Mouse (Mus musculus) adipocyte (in vitro differentiated cells): Measurements from ENCODE around the gene Cabcoco1.

Experiments used
- DNase-seq: peaks from one replicate; pipeline ENCODE4 v3.0.0-alpha.2; 2016; ENCODE audit warnings: low spot score

Cabcoco1 gene

DNA sequence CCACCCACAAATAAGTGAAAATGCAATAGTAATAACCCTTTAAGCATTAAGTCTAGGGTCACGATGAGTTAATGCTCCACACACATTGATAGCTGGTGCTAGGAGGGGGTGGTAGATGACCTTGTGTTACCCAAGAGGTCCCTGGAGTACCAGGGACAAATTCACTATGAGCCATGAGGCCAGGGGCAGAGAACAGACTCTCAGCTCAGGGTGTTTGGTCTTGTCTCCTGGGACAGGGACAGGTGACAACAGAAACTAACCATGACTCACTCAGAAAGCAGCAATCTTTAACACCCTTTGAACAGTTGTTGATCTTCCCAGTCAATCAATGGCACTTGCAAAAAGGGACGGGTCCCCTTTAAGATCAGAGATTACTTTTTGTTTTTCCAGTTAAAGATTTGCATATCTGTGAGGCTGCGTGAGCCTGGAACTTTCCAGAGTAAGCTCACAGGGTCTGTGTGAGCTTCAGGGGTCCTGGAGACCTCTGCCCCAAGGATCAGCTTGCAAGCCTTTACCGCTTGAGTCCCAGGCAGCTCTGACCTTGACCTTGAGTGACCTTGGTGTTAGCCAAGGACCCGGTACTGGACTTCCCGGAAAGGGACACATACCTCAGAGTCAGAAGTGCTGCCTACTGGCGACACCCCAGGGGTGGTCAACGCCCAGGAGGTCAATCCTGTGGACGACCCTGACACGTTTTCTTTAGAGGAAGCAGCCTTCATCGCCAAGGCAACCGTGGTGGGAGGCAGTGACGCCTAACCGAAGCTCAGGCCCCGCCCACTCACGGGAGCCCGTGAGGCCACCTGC, at the start of gene Cabcoco1:
TSS of gene Cabcoco1 (minus strand) at position 758 of the 804 bp plus-strand sequence.
- DNase-seq = no peak

DNA sequence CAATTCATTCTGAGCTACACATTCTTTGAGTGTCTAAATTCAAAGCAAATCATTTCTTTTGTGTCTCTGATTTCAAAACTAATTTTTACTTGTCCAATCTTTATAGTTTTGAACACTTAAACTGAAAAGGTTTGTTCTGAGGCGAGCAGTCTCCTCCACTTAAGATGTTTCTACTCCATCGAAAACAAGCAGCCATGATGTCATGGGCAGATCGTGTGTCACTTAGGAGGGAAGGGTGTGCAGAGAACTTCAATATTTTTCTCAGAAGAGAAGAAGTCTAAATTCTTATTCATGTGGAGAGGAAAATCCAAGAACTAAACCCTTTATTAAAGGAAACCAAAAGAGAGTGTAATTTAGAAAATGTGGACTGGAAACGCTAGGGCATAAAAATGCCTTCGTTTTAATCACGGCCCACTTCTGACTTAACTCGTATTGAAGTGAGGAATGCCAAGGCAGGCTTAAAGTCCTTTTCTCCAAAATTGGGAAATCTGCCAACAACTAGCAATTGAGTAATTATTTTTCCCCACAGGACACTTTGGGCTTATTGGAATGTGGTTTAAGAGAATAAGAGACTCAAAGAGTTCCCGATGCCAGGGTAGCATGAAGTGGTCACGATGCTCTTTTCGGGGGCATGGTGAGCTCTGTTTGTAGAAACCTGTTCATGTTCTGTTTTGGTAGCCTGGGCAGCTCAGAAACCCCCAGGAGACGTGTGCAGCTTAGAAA, 48.0 kb upstream of the Cabcoco1 start:
- peak; percentile 63 for DNase-seq

DNA sequence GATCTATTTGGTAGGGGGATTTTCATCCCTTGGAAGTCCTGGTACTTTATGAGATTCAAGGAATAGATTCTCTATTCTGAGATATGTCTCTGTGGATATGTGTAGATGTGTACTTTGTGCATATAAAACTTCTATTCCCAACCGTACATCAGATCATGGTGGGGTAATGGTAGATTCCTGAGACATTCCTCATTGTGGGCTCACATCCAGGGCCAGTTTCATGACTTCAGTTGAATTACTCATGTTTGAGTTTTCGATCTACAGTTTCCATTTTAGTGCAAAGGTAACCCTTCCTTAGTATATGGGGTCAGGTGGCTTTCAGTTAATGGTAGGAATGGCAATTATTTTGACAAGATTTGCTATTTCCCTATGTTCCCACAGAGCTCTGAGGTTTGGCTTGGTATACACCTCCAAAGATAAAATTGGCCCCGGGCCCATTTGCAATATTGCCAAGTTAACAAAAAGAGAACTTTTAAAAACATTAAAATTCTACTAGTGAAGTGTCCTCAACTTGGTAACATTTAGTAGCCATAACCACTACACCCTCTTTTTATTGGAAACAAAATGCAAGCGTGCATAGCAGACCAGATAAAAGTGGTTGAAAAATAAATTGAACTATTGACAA, 45.8 kb upstream of the Cabcoco1 start:
- DNase-seq = peak; percentile 34

DNA sequence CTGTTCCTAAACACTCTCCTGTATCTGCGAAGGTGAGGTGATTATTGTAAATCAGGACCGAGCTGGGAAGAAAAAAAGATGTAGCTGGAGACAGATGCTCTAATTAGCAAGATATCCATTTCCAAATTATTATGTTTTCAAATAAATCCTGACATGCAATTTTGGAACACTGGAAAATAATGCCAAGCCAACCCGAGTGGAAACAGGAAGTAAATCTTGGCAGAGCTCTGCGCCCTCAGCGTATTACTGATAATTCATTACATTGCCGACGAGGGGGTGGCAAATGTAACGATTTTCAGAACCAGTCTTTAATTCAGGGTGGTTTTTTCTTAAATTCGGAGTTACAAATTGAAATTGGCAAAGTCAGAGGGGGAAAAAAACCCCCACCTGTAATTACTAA, 35.6 kb upstream of the Cabcoco1 start:
- no peak for DNase-seq

DNA sequence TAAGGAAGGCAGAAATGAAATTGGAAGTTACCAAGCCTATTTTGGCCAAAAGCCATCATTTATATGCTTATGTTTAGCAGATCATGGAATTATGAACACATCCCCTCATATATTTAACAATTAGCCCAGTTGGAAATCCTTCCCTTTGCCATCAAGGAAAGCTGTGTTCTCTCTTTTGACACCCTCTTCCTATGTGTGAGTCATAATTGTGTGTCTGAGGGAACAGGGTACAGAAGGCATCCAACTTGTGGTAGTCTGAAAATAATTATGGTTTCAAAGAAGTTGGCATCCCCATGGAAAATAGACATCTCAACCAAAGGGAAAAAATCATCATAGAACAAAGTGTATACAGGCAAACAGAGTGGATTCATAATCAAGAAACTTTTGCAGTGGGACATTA, 26.5 kb upstream of the Cabcoco1 start:
- no peak for DNase-seq

DNA sequence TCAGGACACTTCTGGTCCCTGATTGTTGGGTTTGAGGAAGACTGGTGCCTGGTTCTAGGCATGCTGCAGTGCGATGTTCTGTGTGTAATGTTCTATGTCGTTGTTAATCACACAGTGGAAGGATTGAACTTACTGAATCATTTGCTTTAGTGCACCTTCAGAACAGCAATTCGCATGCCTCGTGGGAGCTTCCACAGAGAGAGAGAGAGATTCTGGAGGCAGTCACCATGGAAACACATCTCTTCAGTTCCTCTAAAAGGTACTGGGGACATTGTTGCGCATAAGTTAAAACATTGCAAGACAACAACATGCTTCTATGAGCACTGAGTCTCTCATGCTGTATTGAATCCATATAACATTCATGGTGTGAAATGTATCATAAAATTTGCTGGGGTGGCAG, 20.6 kb upstream of the Cabcoco1 start:
- DNase-seq = no peak

DNA sequence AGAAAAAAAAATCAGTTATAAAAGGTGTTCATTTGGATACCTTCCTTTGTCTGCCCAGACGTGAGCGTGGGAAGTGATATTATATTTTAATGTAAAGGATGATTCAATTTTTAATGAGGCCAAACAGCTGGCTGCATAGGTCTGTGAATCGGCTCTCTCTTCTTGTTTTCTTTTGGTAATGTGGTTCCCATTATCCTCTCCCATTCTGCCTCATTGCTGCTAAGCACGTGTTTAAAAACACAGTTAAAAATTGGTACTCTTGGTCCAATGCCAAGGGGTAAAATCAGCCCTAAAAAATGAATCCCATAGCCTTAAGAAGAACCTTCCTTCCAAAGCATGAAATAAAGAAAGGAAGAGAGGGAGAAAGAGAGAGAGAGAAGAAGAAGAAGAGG, 17.1 kb upstream of the Cabcoco1 start:
- peak; percentile 41 for DNase-seq

DNA sequence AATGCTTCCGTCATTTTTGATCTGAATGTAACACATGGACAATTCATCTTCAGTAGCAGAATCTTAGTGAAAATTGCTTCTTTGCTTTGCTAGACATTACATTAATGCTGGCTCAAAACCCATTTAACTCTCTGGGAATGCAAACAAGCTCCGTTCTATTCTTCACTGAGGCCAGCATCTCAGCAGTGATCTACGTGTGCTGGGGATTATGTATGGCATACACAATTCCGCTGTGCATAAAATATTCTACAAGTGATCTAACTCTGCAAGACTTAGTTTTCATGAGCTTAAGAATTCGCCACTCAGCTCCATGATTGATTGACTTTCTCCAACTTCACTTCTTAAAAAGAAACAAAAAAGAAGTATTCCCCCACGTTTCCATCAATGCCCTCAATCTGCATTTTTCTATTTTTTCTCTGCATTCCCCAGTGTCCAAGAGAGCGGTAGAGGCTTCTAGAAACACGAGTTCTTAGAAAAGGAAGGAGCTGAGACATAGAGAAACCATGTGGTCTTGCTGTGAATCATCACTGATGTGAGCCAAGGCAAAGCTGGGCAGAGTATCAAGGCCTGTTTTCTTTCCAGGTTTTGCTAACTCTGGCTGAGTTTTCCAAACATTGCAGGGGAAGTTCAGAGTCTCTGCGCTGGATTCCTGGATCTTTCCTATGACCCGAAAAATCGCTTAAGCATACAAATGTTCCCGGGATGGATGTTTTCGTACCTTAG, 16.6 kb upstream of the Cabcoco1 start:
- peak; percentile 96 for DNase-seq

DNA sequence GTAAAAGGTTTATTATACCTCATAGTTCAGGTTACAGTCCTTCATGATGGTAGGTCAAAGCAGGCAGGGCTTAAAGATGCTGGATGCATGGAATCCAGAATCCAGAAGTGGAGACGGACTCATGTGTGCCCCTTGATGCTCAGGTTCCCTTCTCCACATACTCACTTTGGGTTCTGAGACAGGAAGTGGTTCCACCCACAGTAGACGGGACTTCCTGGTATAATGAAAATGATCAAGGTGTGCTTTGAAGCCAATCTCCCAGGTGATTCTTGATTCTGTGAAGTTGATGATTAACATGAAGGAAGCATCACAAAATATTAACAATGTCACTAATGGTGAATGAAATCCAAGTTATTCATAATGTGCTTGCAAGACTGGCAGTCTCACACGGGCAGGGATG, 12.0 kb upstream of the Cabcoco1 start:
- no peak for DNase-seq

DNA sequence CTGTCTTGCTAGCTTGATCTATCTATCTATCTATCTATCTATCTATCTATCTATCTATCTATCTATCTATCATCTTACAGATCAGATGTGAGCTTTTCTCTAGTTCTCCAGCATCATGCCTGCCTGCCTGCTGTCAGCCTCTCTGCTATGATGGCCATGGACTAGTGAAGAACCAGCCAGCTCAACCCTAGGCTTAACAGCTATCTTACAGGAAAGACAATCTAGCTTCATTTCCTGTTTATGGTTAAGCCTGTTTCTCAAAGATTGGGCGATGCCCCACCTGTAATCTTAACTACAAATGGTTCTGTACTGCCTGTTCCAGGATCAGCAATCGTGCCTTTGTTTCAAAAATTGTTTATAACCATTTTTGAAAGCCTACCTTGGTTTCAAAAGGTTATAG, 10.9 kb upstream of the Cabcoco1 start:
- no peak for DNase-seq

DNA sequence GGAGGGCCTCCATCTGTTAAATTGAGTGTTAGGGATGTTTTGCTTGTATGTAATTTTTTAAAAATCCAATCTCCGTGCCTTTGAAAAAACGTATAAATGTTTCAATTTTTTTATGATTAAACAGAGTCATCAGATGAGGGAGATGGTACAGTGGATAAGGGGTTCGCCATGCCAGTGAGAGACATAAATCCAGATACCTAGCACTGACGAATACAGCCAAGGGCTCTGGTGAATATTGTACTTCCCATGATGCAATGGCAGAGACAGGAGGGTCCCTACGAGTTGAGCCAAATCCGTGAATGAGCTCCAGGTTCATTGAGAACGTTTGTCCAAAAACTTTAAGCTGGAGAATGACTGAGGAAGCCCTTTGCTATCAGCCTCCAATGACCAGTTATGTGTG, 9.6 kb upstream of the Cabcoco1 start:
- DNase-seq = no peak

DNA sequence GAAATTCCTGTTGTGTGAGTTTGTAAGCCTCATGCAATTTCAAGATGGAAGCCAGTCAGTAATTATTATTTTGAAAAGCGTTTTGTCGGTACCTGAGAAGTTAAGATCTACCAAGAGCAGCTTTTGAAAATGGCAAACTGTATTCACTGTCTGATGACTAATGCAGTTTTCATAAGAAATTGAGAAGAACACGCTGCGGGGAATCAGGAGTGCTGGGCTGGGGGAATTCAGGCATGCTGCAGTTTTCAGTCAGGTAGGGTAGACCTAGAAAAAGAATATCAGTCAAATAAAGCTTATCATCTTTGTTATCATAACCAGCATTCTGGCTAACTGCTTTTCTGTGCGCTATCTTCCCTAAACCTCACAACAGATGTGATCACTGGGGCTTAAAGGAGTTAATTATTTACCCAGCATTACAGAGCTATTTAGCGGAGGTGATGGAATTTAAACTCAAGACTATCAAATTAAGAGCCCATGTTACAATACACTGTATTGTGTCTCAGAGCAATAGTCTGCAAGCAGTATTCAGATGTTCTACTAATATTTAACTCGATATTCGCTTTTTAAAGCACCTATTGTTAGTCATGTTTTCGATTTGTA, 9.1 kb upstream of the Cabcoco1 start:
- DNase-seq = no peak

DNA sequence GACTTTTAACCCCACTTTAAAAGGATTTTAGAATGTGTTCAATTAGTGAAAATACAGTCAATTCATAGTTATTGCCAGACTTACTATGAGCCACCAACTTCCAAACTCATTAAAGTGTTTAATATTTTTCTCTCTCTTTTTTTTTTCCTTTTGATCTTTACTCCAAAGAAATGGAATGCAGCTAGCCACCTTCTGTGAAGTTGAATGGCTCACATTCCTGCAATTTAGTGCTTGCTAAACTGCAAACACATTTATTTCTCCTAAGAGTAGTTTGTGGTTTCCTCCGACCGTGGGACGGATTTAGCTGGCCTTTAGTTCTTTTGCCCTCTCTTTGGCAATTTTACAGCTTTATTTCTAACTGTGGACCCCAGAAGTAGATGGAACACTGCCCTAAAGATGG, 1.4 kb upstream of the Cabcoco1 start:
- no peak for DNase-seq

DNA sequence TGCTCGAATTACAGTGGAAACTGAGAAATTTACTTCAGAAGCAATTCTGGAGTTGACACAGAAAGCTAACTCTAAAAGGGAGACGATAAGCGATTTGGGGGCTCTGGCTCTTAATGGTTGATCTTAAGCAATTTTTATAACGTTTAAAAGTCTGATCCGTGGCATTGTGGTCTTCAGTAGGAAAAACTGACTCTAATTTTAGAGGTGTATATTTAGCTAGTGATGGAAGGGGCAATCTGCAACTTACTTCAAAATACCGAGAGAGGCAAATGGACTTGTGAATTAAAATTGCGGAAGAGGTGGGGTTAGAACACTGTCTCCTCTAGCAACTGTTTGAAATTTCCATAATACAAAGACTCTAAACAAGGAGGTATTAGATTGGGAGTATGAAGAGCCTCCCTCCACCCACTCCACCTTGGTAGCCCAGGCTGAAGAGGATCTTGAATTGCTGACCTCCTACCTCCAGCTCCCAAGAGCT, 286 bp upstream of the Cabcoco1 start:
- no peak for DNase-seq

DNA sequence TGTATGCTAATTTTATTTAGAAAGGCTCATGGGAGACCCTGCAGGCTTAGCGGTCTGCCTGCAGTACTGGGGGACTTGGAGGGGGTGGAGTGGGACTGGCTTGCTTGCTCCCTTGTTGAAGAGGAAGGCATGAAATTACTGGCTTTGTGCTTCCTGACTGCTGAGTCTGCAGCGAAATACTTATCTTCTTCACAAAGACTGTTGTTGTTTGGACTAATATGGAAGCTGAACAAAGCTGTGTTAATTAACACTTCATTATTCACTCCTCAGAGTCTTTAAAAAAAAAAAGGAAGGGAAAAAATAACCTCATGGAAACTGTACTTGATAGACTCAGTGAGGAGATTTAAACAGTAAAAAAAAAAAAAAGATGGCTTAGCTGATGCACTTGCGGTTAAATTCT, 1.1 kb downstream of the Cabcoco1 start:
- DNase-seq = no peak

DNA sequence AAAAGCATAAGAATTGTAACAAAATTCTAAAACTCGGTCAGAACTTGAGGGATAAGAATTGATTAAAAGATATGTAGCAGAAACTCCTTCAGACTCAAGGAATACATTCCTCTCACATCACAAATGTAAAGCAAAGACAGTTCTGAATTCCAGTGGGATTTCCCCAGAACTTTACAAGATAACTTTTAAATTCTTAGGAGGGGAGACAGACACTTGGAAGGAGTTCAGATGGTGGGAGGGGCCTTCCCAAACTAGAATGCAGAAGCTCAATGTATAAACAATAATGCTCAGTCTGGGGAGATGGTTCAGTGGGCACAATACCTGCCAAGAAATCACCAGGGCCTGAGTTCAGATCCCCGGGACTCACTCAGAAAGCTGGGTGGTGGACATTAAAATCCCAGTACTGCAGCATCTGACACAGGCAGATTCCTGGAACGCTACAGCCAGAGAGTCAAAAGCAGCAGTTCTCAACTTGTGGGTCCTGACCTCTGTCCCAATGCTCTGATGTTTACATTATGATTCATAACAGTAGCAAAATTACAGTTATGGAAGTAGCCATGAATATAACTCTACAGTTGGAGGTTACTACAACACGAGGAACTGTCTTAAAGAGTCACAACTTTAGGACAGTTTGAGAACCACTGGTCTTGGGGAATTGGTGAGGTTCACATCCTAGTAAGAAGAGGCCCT, 4.3 kb downstream of the Cabcoco1 start:
- peak; percentile 21 for DNase-seq

DNA sequence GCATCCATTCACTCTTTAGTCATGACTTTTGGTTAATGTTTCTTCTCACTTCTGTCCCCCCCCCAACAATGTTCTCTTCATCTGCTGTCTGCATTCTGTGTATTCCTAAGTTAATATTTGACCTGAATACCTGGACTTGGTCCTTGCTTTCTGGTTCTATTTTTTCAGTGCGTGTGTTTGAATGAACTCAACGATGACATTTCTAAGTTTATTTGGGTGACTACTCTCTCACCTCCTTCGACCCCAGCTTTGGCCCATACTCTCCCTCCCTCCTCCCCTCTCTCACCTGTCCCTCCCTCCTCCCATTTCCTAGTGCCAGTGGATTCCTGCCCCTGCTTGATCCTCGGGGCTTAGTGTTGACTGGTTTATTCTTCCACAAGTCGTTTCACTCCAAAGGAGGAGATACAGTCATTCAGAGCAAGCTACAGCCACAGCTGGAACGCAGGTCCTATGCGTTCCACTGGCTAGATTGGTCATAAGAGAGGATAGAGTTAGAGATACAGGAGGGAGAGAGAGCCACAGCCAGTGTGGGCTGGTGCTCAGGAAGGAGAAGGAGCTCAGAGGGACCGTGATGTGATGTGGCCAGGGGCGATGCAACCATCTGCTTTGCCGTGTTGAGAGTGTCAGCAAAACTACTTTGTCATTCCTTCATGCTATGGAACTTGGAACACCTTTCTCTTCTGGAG, 12.2 kb downstream of the Cabcoco1 start:
- DNase-seq = no peak

DNA sequence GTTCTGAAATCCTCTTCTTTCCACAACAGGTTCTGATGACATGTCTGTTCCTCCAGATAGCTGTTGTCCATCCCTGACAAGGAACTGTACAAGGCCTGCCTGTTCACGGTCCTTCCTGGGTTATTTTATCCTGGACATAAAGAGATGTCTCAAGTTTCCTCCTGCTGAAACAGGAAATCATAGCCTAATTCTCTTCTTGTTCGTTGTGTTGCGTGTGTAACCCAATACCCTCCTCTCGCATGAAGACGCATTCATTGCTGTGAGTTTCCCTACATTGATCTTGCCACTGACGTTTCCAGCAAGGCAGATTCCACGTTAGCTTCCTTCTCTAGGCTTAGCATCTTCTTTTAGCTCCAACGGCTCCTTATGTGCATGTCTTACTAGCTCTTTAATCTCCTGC, 12.7 kb downstream of the Cabcoco1 start:
- DNase-seq = no peak

DNA sequence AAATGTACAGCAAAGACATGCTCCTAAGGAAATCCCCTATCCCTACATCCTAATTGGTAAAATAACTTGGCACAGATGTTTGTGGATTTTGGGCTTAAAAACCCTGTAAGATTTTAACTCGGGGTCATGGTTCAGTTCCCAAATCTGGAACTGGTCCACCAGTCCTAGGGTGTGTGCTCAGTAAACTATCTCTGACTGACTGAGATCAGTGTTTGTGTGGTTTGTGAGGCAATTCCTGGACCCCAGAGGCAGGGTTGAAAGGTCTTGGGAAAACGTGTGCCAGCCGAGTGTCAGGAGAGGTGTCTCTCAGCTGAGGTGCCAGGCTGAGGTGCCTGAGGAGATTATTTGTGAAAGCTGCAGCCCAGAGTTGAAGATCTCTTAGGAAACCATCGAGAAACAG, 19.6 kb downstream of the Cabcoco1 start:
- peak; percentile 85 for DNase-seq

DNA sequence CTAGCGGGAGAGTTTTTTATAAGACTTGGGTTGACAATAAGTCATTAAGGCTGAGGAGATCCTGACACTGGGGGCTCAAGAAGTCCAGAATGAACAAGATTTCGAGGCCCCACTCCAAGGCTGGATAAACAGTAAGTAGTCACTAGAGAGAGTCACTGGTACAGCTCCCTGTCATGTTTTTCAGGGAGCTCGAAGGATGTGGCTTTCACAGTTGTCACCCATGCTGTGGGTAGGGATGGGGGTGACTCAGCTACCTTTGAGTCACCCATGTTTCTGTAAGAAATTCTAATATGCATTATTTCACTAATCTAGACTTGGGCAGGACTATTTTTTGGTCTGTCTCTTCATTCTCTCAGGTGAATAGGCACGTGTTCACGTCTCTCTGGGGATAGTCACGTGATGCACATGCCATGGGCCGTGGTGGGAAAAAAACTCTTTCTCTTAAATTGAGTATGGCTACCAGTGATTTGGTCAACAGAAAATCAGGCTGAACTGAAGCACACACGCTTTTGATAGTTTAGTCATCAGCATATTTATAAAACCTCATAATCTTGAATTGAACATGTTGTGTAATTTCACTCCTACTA, 29.2 kb downstream of the Cabcoco1 start:
- DNase-seq = no peak
